Mouse (Mus musculus): ENCODE measurements around the gene Lefty1.

DNA sequence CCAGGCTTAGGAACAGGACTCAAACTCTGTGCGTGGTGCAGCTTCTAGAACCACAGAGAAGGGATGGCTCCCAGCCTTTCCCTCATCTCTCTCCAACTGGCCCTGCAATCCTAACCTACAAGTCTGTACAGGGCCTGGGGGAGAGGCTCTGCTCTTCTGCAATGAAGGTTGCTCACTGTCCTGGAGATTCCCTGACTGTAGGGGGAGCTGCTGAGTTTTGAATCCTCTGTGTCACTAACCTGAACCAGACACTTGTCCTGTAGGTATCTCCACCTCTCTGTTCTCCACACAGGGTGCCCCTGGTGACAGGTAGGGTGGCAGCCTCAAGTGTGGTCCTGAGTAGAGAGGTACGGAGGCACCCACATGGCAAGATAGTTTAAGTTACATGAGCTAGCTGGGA lies 45.6 kb downstream of the Lefty1 start:
- no peak for TF ChIP-seq EP300 (optimal IDR thresholded peaks at IDR 0.05)
- peak; percentile 63 for TF ChIP-seq CTCF (IDR thresholded peaks at IDR 0.05; ENCODE audit: low read depth)
